Mouse (Mus musculus) bone marrow macrophage, adult 2 months (primary cell): ENCODE results near the gene Exoc4.

Experiments
- CTCF ChIP-seq: IDR thresholded peaks from 2 replicates; pipeline ENCODE4 v1.5.1; 2012; ENCODE audit warnings: low read depth, mild to moderate bottlenecking, low read length, moderate library complexity
- POLR2A ChIP-seq: IDR thresholded peaks from 2 replicates; pipeline ENCODE4 v1.6.1; 2012; ENCODE audit warnings: mild to moderate bottlenecking, low read depth, low read length, borderline replicate concordance

DNA sequence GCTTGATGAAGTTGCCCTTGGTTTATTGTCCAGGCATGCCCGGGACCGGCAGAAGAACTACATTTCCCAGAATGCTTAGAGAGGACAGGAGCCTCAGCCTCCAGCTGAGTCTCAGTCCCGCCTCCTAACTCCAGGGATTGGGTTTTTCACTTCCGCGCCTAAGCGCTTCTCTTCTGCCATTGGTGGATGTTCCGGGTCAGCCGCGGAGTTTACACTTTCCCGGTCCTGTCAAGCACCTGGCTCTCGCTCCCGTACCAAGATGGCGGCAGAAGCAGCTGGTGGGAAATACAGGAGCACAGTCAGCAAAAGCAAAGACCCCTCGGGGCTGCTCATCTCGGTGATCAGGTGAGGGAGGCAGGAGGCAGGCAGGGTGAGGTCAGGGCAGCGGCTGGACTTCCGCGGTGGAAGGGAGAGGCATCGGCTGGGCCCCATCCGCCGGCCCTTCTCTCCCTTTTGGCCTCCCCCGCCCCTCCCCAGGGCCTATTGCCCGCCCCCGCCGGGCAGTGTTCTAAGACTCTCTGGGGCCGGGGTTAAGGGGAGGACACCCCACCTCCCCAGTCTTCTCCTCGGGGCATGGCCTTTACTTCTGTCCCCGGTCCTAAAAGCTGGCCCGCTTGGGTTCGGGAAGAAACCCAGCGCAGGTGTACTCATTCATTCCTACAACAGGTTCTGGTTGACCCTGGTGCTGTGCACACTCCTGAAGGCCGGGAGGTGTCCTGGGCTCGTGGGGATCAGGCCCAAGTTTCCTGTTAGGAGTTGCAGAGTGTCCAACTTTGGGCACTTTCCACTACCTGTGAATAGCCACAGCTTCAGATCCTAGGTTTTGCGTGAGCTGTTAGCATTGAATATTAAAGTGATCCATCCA is at the start of gene Exoc4:
- TF ChIP-seq POLR2A (no peak), CTCF (no peak)
